Mouse (Mus musculus): ENCODE measurements around the gene Dusp18.

The Dusp18 gene

GRCm38 (mm10) chr11:3894406-3895281, at the start of gene Dusp18, which contains the start of gene 4921536K21Rik:
Dusp18 (plus strand) TSS chr11:3895240.
4921536K21Rik (minus strand) TSS chr11:3895098.
- peak; percentile 90 for DNase-seq (ENCODE audit: low spot score)

- DNase-seq (ENCODE audit: low spot score): no peak
These were observed 48.7 kb upstream of the Dusp18 start for GRCm38 (mm10) chr11:3846351-3846750.

DNA sequence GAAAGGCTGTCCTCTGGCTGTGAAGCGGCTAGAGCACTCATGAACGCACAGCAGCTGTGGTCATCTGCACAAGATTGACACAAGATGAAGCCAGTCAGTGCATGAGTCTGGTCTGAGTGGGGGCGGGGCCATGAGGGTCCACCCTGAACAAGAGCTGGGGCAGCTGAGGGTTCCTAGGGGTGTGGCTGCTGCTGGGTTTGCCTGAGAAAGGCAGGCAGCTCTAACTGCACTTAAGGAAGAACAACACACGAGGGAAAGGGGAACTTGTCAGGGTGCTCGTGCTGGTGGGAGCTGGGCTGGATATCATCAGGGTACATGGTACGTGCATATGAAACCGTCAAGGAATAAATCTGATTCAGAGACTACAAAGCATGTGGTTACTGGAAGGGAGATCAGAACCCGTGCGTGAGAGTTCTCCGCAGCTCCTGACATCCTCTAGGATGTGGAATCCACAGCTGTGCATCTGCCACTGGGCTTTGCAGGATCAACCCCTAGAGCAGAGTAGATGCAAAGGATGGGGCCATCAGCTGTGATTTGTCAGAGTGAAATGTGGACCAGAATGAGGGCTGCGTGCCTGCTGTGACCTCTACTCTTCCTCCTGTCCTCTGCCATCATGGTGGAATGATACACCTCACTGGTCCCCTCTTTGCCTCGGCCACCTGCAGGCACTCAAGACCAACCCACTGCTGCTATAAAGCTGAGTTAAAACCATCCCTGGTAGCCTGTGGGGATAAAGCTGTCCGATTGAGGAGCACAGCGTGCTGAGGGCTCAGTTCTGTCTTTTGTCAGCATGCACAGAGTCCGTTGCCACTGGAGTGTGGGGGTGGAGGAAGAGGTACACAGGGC, 45.3 kb upstream of the Dusp18 start:
- no peak for DNase-seq (ENCODE audit: low spot score)

GRCm38 (mm10) chr11:3850315-3850614, 44.8 kb upstream of the Dusp18 start:
- DNase-seq (ENCODE audit: low spot score): no peak

DNA sequence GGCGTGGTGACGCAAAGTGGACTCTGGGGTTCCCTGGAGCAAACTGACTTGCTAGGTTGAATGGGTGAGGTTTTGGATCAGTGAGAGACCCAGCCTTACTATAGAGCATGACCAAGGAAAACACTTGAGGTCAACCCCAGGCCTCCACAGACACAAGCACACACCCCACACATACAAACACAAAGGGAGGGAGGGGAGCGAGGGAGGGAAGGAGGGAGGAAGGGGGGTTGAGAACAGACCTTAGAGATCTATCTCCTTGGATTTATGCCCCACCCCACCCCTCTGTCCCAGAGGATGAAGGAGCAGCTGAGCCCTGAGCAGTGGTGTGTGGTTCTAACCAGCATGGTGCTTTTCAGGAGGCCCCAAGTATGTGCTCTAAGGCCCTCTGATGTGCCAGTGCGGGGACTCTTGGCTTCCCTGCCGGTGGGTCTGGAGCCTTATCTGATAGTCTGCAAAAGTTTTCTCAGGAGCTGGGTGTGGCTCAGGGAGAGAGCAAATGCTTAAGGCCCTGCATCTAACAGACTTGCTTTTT, 44.2 kb upstream of the Dusp18 start:
- no peak for DNase-seq (ENCODE audit: low spot score)

DNA sequence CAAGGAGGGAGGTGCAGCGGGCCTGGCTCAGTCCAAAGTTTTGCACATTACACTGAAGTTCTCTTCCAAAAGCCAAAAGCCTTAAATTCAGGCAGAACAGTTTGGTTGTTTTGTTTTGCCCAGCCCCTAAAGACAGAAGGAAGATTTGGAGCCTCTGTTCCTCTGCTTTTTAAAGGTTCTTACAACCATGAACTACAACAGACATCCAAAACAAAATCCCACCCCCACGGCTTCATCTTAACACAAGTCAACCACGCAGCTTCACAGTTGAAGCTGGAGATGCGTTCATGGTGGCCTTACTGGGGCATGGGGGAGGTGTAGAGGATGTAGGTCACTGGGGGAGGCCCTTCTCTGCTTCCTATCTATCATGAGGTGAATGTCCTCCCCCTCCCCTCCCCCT, 43.2 kb upstream of the Dusp18 start:
- DNase-seq (ENCODE audit: low spot score): no peak

DNA sequence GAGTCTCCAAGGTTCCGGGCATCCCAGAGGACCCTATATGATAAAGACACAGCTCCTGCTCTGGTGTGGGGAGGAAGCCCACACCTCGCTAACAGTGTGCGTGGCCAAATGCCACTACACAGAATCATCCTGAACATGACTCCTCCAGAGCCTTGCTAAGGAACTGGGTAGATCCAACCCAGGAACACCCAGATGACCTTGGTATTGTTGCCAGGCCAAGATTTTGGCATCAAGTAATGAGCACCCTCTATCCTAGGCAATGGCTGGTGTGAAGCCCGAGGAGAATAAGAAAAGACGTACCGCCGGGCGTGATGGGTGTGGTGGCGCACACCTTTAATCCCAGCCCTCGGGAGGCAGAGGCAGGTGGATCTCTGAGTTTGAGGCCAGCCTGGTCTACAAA, 42.0 kb upstream of the Dusp18 start:
- DNase-seq (ENCODE audit: low spot score): no peak

DNA sequence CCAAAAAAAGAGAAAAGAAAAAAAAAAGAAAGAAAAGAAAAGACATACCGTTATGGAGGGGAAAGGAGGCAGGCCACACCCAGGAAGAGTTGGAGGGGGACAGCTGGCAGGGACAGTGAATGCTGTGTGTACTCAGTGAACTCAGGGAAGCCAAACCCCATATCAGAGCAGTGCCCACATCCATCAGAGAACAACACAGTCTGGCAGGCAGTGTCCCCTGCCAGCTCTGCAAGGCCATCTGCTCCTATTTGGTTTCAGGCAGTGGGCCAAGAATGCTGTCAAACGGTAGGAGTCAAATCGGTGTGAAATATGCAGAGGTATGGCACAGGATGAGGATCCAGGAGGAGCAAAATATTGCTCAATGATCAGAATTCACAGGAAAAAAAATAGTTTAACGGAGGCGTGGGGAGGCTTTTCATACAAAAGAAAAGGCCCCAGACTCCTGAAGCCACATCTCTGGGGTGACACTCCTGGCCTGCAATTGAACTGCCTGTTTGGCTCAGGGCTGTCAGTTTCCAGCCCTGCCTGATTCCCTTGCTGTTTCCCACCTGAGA, 41.5 kb upstream of the Dusp18 start:
- DNase-seq (ENCODE audit: low spot score): peak; percentile 47

DNA sequence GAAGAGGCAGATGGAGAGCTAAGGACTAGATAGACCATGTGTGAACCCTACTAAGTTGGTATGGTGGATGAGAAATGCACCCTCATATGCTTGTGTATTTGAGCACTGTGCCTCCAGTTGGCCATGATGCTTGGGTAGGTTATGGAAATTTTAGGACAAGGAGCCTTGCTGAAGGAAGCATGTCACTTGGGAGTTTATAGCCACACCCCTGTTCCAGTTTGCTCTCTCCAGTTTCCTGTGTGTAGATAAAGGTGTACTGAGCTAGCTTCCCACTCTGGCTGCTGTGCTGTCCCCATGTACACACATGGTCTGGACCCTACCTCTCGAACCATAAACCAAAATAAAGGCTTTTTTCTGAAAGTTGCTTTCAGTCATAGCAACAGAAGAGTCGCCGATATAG, 40.9 kb upstream of the Dusp18 start:
- DNase-seq (ENCODE audit: low spot score): no peak

DNA sequence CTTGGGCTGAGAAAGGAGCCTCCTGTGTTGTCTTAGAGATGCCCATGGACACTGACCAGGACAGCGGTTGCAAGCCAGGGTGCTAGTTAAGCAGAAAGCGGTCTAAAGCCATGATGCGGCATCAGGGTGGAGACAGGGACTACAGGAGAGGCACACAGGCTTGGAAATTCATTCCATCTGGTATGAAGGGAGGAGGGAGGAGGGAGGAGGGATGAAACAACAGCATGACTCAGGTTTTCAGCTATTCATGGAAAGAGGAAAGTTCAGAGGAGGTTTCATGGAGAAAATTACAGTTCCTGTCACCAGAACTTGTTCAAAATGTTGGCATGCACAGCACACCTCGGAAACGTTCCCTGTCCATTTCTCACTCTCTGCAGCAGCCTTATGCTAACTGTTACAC, 39.2 kb upstream of the Dusp18 start:
- no peak for DNase-seq (ENCODE audit: low spot score)

DNA sequence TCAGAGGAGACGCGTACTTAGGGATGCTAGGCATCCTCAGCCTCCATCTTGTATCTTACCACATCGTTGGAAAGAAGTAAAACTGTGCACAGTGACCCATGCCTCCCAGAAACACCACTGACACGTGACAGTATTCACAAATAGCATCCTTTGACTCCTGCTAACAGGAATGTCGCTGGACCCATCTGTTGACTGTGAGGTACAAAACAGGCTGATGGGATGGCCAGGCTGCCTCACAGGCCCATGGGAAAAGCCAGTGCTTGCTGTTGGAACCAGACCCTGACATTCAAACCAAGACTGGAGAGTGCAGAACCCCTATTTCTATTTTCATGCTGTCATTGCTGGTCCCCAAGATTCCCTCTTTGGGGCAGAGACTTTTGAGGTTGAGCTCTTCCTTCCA, 37.1 kb upstream of the Dusp18 start:
- no peak for DNase-seq (ENCODE audit: low spot score)

DNA sequence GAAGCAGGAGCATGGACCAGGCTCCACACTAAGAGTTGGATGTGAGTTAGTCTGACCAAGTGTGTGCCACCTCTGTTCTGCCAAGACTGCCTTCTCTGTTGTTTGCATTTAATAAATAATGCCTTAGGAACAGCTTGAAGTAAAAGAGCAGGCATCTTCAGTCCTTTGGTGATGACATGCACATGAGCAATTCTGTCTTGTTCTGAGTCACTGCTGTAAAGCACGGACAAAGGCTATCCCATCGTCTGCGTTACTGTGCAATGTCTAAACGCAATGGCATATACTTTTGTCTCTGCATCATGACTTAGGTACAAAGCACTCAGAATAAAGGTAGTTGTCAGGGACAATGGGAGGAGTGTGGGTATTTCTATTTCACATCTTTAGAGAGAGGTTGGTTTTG, 35.3 kb upstream of the Dusp18 start:
- DNase-seq (ENCODE audit: low spot score): no peak

GRCm38 (mm10) chr11:3860361-3860760, 34.7 kb upstream of the Dusp18 start:
- DNase-seq (ENCODE audit: low spot score): no peak

DNA sequence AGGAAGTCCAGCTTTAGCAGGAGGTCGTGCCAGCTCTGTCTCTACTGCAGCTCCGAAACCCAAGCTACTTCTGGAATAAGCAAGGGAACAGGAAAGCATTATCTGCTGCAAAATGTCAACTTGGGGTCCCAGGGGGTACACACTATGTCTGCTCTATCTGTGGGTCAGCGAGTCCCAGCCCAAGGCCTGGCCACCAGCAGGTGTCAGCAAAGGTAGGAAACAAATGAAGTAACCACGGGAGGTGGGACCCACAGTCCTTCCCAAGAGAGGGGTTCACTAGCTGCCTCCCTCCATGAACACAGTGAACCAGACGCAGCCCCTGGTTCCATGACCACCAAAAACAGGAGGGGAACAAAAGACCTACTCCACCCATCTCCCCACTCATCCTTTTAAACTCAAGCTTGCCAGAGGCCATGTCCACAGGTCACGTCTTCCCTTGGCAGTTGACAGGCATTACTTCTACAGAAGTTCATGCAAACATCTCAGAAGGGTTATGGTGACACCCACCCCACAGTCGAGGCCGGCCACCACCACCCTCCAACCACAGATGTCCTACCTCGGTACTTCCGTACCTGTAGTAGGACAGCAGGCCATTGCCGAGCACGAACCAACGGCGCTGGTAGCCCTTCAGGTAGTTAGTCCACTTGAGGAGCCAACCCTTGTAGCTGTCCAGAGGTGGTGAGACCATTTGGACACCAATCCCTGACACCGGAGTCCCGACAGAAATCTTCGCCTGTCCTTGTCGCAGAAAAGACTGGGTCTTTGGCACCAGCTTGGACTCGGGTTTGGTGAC, 32.2 kb upstream of the Dusp18 start:
- no peak for DNase-seq (ENCODE audit: low spot score)

DNA sequence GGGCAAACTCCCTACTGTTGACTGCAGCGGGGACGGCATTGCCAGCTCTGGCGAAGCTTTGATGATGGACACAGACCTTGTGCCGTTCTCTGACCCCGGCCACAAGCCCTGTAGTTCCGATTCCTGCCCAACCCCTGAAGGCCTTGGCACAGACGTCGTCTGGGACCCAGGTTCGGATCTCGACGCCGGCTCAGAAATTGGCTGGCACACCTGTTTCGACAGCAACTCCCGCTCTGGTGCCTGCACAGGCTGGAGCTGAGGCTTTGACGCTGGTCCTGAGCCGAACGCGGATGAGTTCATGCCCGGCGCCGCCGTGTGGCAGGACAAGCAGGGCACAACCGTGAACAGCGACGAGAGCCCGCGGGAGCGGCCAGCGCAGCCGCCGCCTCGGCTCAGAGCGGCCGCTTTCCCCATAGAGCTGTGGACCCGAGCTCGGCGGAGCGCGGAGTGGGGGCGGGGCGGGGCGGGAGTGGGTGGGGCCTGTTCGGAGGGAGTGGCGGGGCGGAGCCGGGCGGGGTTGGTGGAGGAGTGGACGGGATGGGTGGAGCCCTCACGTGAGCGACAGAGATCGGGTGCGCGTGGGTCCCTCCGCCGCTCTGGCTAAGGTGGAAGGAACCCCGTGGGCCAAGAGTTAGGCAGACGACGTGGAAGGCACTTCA, 31.5 kb upstream of the Dusp18 start, which contains the start of gene Osbp2:
Gene Osbp2 (minus strand): TSS at position 450 of the 659 bp plus-strand sequence.
- DNase-seq (ENCODE audit: low spot score): peak; percentile 55

GRCm38 (mm10) chr11:3864343-3864742, 30.7 kb upstream of the Dusp18 start:
- DNase-seq (ENCODE audit: low spot score): no peak

DNA sequence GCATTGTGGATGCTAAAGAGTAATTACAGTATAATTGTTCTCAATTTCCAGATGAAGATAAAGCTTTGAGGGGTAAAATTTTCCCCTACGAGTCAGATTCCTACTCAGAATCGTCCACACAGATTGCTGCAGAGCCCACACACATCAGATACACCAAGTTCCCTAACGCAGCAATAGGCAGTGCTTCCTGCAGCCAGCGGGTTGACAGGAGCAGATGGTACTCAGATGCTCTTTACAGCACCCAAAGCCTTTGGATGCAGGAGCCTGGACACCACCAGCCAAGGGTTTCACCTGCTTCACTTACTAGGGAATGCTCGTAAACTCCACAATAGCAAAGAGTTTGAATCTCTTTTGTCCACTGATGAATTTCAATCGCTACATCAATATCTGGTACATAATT, 18.6 kb upstream of the Dusp18 start:
- no peak for DNase-seq (ENCODE audit: low spot score)

GRCm38 (mm10) chr11:3878660-3879059, 16.4 kb upstream of the Dusp18 start:
- DNase-seq (ENCODE audit: low spot score): no peak

DNA sequence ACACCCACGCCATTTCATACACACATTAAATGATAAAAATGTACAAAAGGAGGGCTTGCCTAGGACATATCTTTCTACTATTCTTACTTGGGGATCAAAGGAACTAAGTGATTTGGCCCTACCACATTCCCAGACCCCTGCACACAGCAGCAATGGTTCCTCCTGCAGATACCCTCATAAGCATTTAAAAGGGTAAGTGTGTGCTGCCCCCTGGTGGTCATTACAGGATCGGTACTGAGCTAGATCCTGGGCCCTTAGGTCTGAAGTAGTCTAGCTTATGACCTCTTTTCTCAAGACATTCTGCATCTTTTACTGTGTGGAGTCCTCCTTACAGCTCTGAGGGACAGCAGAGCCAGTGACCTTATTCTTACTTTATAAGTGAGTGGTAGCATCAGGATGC, 15.2 kb upstream of the Dusp18 start:
- DNase-seq (ENCODE audit: low spot score): peak; percentile 77

DNA sequence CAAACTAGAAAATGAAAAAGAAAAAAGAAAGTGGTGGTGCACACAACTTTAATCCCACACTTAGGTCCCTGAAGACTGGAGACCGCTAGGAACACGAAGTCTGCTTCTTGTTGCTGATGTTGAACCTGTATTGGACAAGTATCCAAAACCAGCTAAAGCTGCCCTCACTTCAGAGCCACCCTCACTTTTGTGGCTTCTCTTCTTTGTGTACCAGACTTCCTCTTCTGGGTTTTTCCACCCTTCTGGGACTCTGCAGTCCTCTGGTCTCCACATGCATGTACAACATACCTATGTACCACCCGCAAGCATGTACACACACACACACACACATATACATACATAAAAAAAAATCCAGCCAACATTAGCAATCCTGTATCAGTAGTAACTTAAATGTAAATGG, 11.3 kb upstream of the Dusp18 start:
- no peak for DNase-seq (ENCODE audit: low spot score)

- no peak for DNase-seq (ENCODE audit: low spot score)
These were observed 7.7 kb upstream of the Dusp18 start for GRCm38 (mm10) chr11:3887331-3887730.
